Mouse (Mus musculus) T-helper 17 cell (primary cell): ENCODE measurements around the gene Gch1.

Experiments used
- in situ Hi-C, 2 experiments: fragments of 300-600 bp; cut with MboI, MseI; formaldehyde crosslinking; loops; 1 replicate in 1 of 2; 2 replicates in 1 of 2; pipeline ENCODE4 v1.15.1; 2025; ENCODE audit warnings: high pct_unique_total_duplicates in 2 of 2

Gch1 gene

GRCm38 (mm10) chr14:47104246-47105173 lies 84.7 kb downstream of the Gch1 start:
- in situ Hi-C loops = loop anchor here in 1 of 2 experiments (10.0 kb wide), 1 partner anchor 1910 kb away; no protein-coding TSS in a partner anchor
